Mouse (Mus musculus): Measurements from ENCODE around the gene Cdk17. TPM values are rescaled to one million over a fixed set of nuclear protein-coding genes. Genes with fewer than 3 reads are reported as not detected.

Cdk17 gene
- polyA plus RNA-seq, 1 experiment from 2014 or later, result 39.7 TPM

DNA sequence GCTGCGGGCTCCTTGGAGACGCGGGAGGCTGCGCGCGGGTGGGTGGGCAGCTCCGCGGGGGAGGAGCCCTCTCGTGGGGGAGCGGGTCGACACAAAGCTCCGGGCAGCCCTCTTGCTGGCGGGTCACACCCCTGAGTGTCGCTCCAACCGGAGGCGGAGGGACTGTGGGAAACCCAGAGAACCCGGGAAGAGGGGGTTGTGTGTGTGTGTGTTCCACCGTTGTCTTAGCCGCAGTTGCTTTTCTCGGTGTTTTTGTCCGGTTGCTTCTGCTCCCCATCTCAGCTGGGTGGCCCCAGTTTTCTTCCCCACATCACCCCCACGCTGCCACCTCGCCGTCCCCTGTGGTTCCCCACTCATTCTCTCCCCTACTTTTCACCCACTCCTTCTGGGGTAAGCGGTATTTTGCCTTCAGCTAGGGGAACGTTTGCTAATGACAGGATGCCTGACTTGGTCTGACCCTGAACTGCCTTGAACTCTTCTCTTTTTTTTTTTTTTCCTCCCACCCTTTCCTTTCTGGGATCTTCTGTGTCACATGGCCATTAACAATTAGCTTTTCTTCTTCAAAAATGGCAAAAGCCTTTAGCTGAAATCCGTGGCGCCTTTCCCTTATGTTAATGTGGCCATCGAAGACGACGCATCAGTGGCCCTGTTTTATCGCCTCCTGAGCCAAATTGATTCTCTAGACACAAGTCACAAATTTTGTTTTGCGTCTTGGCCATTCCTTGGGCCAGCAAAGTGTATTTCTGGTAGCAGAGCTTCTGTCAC, 1.0 kb downstream of the Cdk17 start:
- H3K4me1 ChIP-seq (ENCODE audit: control insufficient read depth, insufficient read depth, low read length), result peaks cover 22% of the 10 kb centered on the region
- no peaks in the 10 kb centered on the region for H3K27me3 ChIP-seq (ENCODE audit: control insufficient read depth, insufficient read depth, low read length)
- H3K4me2 ChIP-seq (ENCODE audit: low read depth), result peak overlapping the region; percentile 56
- H3K36me3 ChIP-seq (ENCODE audit: control insufficient read depth, insufficient read depth, low read length), result no peaks in the 10 kb centered on the region
- DNase-seq (ENCODE audit: low spot score), result peak; percentile 63
- H3K27ac ChIP-seq (ENCODE audit: low read depth, low read length), result peak overlapping the region; percentile 100
- H3K4me3 ChIP-seq (ENCODE audit: low read depth, low read length), result peak overlapping the region; percentile 78
- peak; percentile 39; the same call in 1 of the 2 replicates for ATAC-seq (ENCODE audit: insufficient read depth, low FRiP score, low TSS enrichment)
- H3K9ac ChIP-seq (ENCODE audit: low read length), result peak overlapping the region; percentile 98
- under 1% methylated on average over 27 of the region's 33 CpGs for WGBS
- H3K9me3 ChIP-seq (ENCODE audit: control insufficient read depth, low read length), result no peaks in the 10 kb centered on the region

DNA sequence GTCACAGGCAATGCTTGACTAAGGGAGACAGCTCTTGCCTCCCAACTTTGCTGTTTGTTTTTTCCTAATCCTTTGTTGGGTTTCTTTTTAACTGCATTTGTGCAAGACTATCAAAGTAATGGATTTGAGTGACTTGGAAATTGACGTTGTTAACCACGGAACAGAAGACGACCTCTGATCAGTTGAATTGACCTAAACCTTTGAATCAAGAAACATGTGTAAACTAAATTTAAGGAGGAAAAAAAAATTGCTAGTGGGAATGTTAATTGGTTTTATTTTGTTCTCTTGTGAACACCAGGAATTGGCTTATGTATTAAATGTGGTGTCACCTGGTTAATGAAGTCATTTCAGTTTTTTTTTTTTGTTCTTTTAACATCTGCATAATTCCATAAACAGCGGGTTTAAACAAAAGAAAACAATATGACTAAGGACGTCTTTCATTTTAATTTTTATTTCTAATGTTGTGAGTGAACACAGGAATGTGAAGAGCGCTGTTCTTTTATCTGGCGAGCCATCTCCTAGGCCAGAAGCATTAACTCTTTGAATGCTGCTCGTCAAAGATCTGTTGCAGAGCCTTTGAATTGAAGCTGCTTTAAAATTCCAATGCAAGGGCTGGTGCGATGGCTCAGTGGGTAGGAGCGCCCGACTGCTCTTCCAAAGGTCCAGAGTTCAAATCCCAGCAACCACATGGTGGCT, 1.7 kb downstream of the Cdk17 start:
- 19% methylated on average over 11 of the region's 11 CpGs for WGBS
- Histone ChIP-seq H3K4me3 (ENCODE audit: low read depth, low read length) (peak overlapping the region; percentile 78), H3K4me1 (ENCODE audit: control insufficient read depth, insufficient read depth, low read length) (peaks cover 22% of the 10 kb centered on the region), H3K36me3 (ENCODE audit: control insufficient read depth, insufficient read depth, low read length) (no peaks in the 10 kb centered on the region), H3K27me3 (ENCODE audit: control insufficient read depth, insufficient read depth, low read length) (no peaks in the 10 kb centered on the region), H3K9ac (ENCODE audit: low read length) (peak overlapping the region; percentile 98), H3K4me2 (ENCODE audit: low read depth) (peak overlapping the region; percentile 56), H3K27ac (ENCODE audit: low read depth, low read length) (peak overlapping the region; percentile 100), H3K9me3 (ENCODE audit: control insufficient read depth, low read length) (no peaks in the 10 kb centered on the region)
- DNase-seq (ENCODE audit: low spot score) (peak; percentile 30), ATAC-seq (ENCODE audit: insufficient read depth, low FRiP score, low TSS enrichment) (no peak)

DNA sequence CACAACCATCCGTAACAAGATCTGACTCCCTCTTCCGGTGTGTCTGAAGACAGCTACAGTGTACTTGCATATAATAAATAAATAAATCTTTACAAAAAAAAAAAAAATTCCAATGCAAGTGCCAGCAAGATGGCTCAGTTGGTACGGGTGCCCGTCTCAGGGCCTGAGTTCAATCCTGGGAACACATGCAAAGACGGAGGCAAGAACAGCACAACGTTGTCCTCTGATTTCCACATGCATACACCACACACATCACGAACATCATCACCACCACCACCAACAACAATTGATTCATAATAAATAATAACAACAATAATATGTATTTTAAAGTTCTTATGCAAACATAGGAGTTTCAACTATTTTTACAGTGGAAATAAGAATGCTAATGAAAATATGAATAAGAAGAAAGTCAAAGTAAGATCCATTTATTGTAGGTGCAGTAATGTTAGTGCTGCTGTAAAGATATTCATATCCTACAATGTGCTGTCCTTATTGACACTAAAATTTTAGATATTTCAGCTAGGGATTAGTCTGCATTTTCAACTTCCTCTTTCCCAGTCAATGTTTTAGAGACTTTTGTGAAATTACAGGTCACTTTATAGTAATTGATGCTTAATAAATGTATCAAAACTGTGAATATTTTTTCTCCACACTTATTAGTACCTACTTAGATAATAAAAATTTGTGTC, 2.4 kb downstream of the Cdk17 start:
- no peaks in the 10 kb centered on the region for H3K27me3 ChIP-seq (ENCODE audit: control insufficient read depth, insufficient read depth, low read length)
- ATAC-seq (ENCODE audit: insufficient read depth, low FRiP score, low TSS enrichment), result no peak
- WGBS, result 75% methylated on average over 7 of the region's 7 CpGs
- no peaks in the 10 kb centered on the region for H3K36me3 ChIP-seq (ENCODE audit: control insufficient read depth, insufficient read depth, low read length)
- peak overlapping the region; percentile 56; the same call in 1 of the 2 replicates for H3K4me2 ChIP-seq (ENCODE audit: low read depth)
- H3K9ac ChIP-seq (ENCODE audit: low read length), result no peak overlapping the region
- DNase-seq (ENCODE audit: low spot score), result no peak
- H3K4me1 ChIP-seq (ENCODE audit: control insufficient read depth, insufficient read depth, low read length), result peaks cover 24% of the 10 kb centered on the region
- H3K4me3 ChIP-seq (ENCODE audit: low read depth, low read length), result no peak overlapping the region
- H3K9me3 ChIP-seq (ENCODE audit: control insufficient read depth, low read length), result no peaks in the 10 kb centered on the region
- H3K27ac ChIP-seq (ENCODE audit: low read depth, low read length), result no peak overlapping the region

DNA sequence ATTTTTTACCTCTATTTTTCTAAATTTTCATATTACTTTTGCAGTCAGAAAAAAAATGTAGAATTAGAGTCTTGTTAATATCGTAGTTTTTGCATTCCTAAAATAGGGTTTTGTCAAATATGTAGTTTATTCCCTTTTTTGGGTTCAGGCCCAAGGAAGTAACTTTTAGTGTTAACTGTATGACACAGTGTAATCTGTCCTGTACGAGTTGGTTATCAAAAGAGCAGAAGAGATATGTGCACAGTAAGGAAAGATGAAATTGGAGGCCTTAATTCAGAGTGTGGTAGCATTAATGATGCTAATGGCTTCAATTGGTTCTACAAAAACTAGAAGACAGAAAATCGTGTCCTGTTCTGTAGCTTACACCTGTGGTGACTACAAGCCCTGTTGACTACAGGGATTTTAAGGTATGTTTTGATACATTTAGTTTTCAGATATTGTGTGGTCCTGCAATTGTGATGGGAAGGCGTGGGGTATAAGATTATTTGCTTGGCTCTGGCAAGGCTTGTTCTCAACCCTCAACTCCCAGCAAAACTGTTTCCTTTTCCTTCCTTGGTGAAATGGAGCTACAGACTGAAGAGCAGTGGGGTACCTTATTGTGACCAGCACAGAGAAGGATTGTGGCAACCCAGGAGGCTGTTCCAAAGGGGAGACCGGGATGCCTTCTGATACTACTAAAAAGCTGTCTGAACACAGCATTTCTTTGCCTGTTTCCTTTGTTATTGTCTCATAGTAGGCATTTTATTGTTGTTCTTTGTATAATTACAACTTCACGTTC, 3.2 kb downstream of the Cdk17 start:
- H3K27me3 ChIP-seq (ENCODE audit: control insufficient read depth, insufficient read depth, low read length), result no peaks in the 10 kb centered on the region
- no peaks in the 10 kb centered on the region for H3K9me3 ChIP-seq (ENCODE audit: control insufficient read depth, low read length)
- no peak for DNase-seq (ENCODE audit: low spot score)
- H3K27ac ChIP-seq (ENCODE audit: low read depth, low read length), result no peak overlapping the region
- no peaks in the 10 kb centered on the region for H3K36me3 ChIP-seq (ENCODE audit: control insufficient read depth, insufficient read depth, low read length)
- ATAC-seq (ENCODE audit: insufficient read depth, low FRiP score, low TSS enrichment), result no peak
- no peak overlapping the region for H3K9ac ChIP-seq (ENCODE audit: low read length)
- H3K4me1 ChIP-seq (ENCODE audit: control insufficient read depth, insufficient read depth, low read length), result peaks cover 29% of the 10 kb centered on the region
- H3K4me3 ChIP-seq (ENCODE audit: low read depth, low read length), result no peak overlapping the region
- WGBS, result 63% methylated on average over 6 of the region's 6 CpGs
- H3K4me2 ChIP-seq (ENCODE audit: low read depth), result no peak overlapping the region

DNA sequence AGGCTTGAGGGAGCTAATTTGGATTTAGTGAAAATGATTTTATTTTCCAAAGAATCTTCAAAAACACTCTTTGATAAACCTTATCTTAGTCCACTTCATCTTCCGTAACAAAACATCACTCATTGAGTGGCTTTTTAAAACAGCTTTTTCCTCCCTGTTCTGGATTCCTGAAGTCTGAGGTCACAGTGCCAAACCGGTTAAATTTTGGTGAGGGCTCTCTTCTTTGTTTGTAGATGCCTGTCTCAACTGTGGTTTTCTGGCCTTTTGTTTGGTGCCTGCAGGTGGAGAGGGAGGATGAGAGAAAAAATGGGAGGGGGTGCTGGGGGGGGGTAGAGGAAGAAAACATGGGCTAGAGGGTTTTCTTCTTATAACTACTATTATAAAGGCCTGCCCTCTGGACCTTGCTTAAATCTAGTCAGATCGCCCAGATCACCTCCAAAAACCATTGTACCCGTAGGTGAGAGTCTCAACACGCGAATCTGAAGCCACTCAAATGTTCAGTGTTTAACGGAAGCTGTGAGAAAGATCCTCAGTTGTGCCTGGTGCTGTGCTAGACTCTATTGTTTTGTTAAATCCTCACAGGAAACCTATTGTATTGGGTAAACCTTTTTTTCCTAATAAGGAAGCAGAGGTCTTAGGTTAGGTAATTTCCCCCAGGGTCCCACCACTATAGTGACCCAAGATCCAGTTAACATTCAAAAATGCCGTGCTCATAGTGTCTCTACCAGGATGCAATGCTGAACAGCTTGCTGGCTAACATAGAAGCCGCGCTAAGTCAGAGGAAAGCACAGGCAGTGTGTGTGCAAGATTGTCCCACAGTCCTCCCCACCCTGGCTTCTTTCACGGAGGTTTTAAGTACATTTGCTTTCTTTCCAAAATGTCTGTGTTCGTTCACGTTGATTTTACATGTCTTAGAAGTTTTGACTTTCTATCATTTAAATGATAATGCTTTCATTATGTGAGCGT, 5.0 kb downstream of the Cdk17 start:
- Histone ChIP-seq H3K4me1 (ENCODE audit: control insufficient read depth, insufficient read depth, low read length) (peaks cover 29% of the 10 kb centered on the region), H3K36me3 (ENCODE audit: control insufficient read depth, insufficient read depth, low read length) (no peaks in the 10 kb centered on the region), H3K4me2 (ENCODE audit: low read depth) (peak overlapping the region; percentile 21), H3K4me3 (ENCODE audit: low read depth, low read length) (no peak overlapping the region), H3K9ac (ENCODE audit: low read length) (no peak overlapping the region), H3K27me3 (ENCODE audit: control insufficient read depth, insufficient read depth, low read length) (no peaks in the 10 kb centered on the region), H3K9me3 (ENCODE audit: control insufficient read depth, low read length) (no peaks in the 10 kb centered on the region), H3K27ac (ENCODE audit: low read depth, low read length) (peak overlapping the region; percentile 46)
- DNase-seq (ENCODE audit: low spot score) (no peak), ATAC-seq (ENCODE audit: insufficient read depth, low FRiP score, low TSS enrichment) (no peak)
- WGBS, result 11% methylated on average over 14 of the region's 14 CpGs

DNA sequence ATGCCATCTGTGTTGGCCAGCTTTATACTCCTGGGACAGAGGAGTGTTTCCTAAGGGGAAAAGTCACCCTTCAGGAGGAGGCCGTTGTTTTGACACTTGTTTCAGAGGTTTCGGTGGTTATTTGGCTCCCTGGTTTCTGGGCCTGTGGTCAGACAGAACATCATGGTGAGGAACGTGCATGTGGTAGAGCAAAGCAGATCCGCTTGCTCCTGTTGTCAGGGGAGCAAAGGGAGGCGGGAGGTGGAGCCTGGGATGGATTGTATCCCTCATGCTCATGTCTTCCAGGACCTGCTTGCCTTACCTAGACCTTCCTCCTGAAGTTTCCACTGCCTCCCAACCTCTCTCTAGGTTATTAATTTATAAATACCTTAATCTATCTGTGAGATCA, 5.7 kb downstream of the Cdk17 start:
- Histone ChIP-seq H3K9me3 (ENCODE audit: control insufficient read depth, low read length) (no peaks in the 10 kb centered on the region), H3K27me3 (ENCODE audit: control insufficient read depth, insufficient read depth, low read length) (no peaks in the 10 kb centered on the region), H3K4me2 (ENCODE audit: low read depth) (peak overlapping the region; percentile 21), H3K4me3 (ENCODE audit: low read depth, low read length) (no peak overlapping the region), H3K36me3 (ENCODE audit: control insufficient read depth, insufficient read depth, low read length) (no peaks in the 10 kb centered on the region), H3K27ac (ENCODE audit: low read depth, low read length) (no peak overlapping the region), H3K4me1 (ENCODE audit: control insufficient read depth, insufficient read depth, low read length) (peaks cover 29% of the 10 kb centered on the region), H3K9ac (ENCODE audit: low read length) (no peak overlapping the region; the same call in 1 of the 2 replicates)
- ATAC-seq (ENCODE audit: insufficient read depth, low FRiP score, low TSS enrichment) (no peak), DNase-seq (ENCODE audit: low spot score) (peak; percentile 25)
- WGBS, result 10% methylated on average over 5 of the region's 5 CpGs

DNA sequence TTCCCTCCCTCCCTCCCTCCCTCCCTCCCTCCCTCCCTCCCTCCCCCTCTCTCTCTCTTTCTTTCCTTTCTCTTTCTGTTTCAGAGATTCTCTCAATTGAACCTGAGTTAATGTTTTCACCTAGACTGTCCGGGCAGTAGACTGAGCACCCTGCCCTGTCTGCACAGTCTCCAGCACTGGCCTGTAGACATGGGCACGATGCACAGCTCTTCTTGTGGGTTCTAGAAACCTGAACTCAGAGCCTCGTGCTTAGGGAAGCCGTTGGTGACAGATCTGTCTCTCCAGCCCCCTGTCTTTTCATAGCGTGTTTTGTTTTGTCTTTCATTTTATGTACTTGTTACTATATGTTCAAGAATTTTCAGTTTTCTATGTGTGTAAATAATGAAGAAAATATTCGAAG, 6.6 kb downstream of the Cdk17 start:
- DNase-seq (ENCODE audit: low spot score) (no peak), ATAC-seq (ENCODE audit: insufficient read depth, low FRiP score, low TSS enrichment) (no peak)
- Histone ChIP-seq H3K9me3 (ENCODE audit: control insufficient read depth, low read length) (no peaks in the 10 kb centered on the region), H3K36me3 (ENCODE audit: control insufficient read depth, insufficient read depth, low read length) (no peaks in the 10 kb centered on the region), H3K9ac (ENCODE audit: low read length) (no peak overlapping the region), H3K27me3 (ENCODE audit: control insufficient read depth, insufficient read depth, low read length) (no peaks in the 10 kb centered on the region), H3K4me2 (ENCODE audit: low read depth) (no peak overlapping the region), H3K4me1 (ENCODE audit: control insufficient read depth, insufficient read depth, low read length) (peaks cover 29% of the 10 kb centered on the region), H3K4me3 (ENCODE audit: low read depth, low read length) (no peak overlapping the region), H3K27ac (ENCODE audit: low read depth, low read length) (no peak overlapping the region)
- WGBS, result 79% methylated on average over 6 of the region's 6 CpGs
